13 mouse cellular contexts compared by ENCODE assay signal in genomic region chr1:167969545-167969944, GRCm38 (mm10).
DNase-seq lines count a peak whose midpoint lies in the region; ATAC-seq and TF ChIP-seq lines count a peak whose summit lies in the region.
"Had no signal": no experiment of that assay in that cellular context is flagged by ENCODE, and none has a peak within 500 bp of the region (broad histone marks: within the 10 kb centered on the region; RNA-seq: fewer than 3 reads in every experiment).

No protein-coding gene starts in this region.

- no peaks in the 10 kb centered on the region for H3K79me2 ChIP-seq in heart, adult 2 months (replicated peaks; ENCODE audit: control insufficient read depth, insufficient read depth, low read length)

- no peak overlapping the region for H3K9ac ChIP-seq in heart, adult 2 months (ENCODE audit: low read depth, low read length)
- H3K9ac ChIP-seq in neural tube, embryonic 11.5 days (ENCODE audit: low read length): no peak overlapping the region
- H3K9ac ChIP-seq: liver, embryonic 12.5 days had no signal

- H3K9me3 ChIP-seq in heart, embryonic 10.5 days: no peaks in the 10 kb centered on the region
- no peaks in the 10 kb centered on the region for H3K9me3 ChIP-seq in neural tube, embryonic 11.5 days (ENCODE audit: control insufficient read depth, low read length)
- H3K9me3 ChIP-seq: liver, embryonic 12.5 days had no signal

- DNase-seq in heart, adult 2 months: peak; percentile 38 to 39
- DNase-seq in heart, embryonic 10.5 days (ENCODE audit: low spot score): no peak
- DNase-seq in neural tube, embryonic 11.5 days (ENCODE audit: low spot score): peak; percentile 10
- DNase-seq in neural tube, embryonic 10.5 days (ENCODE audit: extremely low spot score, low spot score): no peak
- peak; percentile 27 to 31 for DNase-seq in heart, postnatal 14 days
- peak; percentile 51 for DNase-seq in lung, postnatal 25 days (ENCODE audit: low spot score)
- no peak for DNase-seq in T-cell, adult 2 months (ENCODE audit: low spot score)
- DNase-seq in thymus, postnatal 10 days (ENCODE audit: low spot score in 2 of 2): no peak
- DNase-seq: cerebellum, postnatal 14 days; kidney, adult 8-10 months had no signal

- intact Hi-C loops in heart, adult 2 months (cut with DNase I): no loop called here
- intact Hi-C loops in heart, postnatal 14 days (cut with DNase I): no loop called here

- H3K4me3 ChIP-seq in heart, adult 2 months: no peak overlapping the region
- H3K4me3 ChIP-seq in heart, embryonic 10.5 days: no peak overlapping the region
- no peak overlapping the region for H3K4me3 ChIP-seq in neural tube, embryonic 11.5 days (ENCODE audit: low read depth, low read length)
- H3K4me3 ChIP-seq: erythroblast, embryonic 14.5 days; liver, embryonic 12.5 days had no signal

- H3K36me3 ChIP-seq in heart, adult 2 months (ENCODE audit: control insufficient read depth, insufficient read depth, low read length): no peaks in the 10 kb centered on the region
- no peaks in the 10 kb centered on the region for H3K36me3 ChIP-seq in heart, embryonic 10.5 days
- H3K36me3 ChIP-seq in neural tube, embryonic 11.5 days (ENCODE audit: control insufficient read depth, insufficient read depth, low read length): no peaks in the 10 kb centered on the region
- H3K36me3 ChIP-seq: liver, embryonic 12.5 days had no signal

- H3K27me3 ChIP-seq in heart, adult 2 months (ENCODE audit: control insufficient read depth, insufficient read depth, low read length): no peaks in the 10 kb centered on the region
- H3K27me3 ChIP-seq in heart, embryonic 10.5 days (ENCODE audit: insufficient read depth, poor library complexity, severe bottlenecking): no peaks in the 10 kb centered on the region
- H3K27me3 ChIP-seq in neural tube, embryonic 11.5 days (ENCODE audit: control insufficient read depth, insufficient read depth, low read length): no peaks in the 10 kb centered on the region
- H3K27me3 ChIP-seq: liver, embryonic 12.5 days had no signal

- TF ChIP-seq POLR2A in heart, adult 2 months (IDR thresholded peaks at IDR 0.05; ENCODE audit: insufficient read depth, low read depth, low read length): no peak

- 74% methylated on average over 3 of the region's 3 CpGs for WGBS in heart, adult 2 months
- WGBS in heart, embryonic 10.5 days: 86% methylated on average over 3 of the region's 3 CpGs
- WGBS in neural tube, embryonic 11.5 days: 62% methylated on average over 3 of the region's 3 CpGs

- no peak for TF ChIP-seq EP300 in heart, adult 2 months (IDR thresholded peaks at IDR 0.05; ENCODE audit: insufficient read depth, low read depth, low read length)

- no peaks in the 10 kb centered on the region for H3K4me1 ChIP-seq in heart, adult 2 months (ENCODE audit: control insufficient read depth, insufficient read depth, low read length)
- no peaks in the 10 kb centered on the region for H3K4me1 ChIP-seq in heart, embryonic 10.5 days
- H3K4me1 ChIP-seq in neural tube, embryonic 11.5 days (ENCODE audit: control insufficient read depth, insufficient read depth, low read length): no peaks in the 10 kb centered on the region
- H3K4me1 ChIP-seq: liver, embryonic 12.5 days had no signal

- H3K4me2 ChIP-seq in neural tube, embryonic 11.5 days (ENCODE audit: low read depth): no peak overlapping the region
- H3K4me2 ChIP-seq: liver, embryonic 12.5 days had no signal

- TF ChIP-seq CTCF in heart, adult 2 months (IDR thresholded peaks at IDR 0.05): no peak

- H3K27ac ChIP-seq in heart, adult 2 months: no peak overlapping the region
- H3K27ac ChIP-seq in heart, embryonic 10.5 days: no peak overlapping the region
- H3K27ac ChIP-seq in neural tube, embryonic 11.5 days (ENCODE audit: low read depth, low read length): no peak overlapping the region
- H3K27ac ChIP-seq: liver, embryonic 12.5 days had no signal

- no peak; the same call in 1 of the 2 replicates for ATAC-seq in neural tube, embryonic 11.5 days (ENCODE audit: insufficient read depth, low FRiP score, low TSS enrichment)
- ATAC-seq: CD4-positive, CD25-positive, alpha-beta regulatory T cell, adult 4 months; liver, embryonic 12.5 days had no signal

Comparison
In these comparisons a context has a peak if more than half of its experiments do, and no peak if none do; other contexts are left out.
1. DNase-seq: peak in heart, adult 2 months (2 of 2), neural tube, embryonic 11.5 days (single experiment), heart, postnatal 14 days (2 of 2) and lung, postnatal 25 days (single experiment); none in heart, embryonic 10.5 days (single experiment), neural tube, embryonic 10.5 days (single experiment), T-cell, adult 2 months (single experiment) and thymus, postnatal 10 days (0 of 2).